Mouse (Mus musculus): ENCODE measurements around the gene Skor1.
A peak's percentile ranks its signal among the peaks of the same experiment; 100 is the strongest.

Skor1 gene

GRCm38 (mm10) chr9:63133659-63134058 is 15.1 kb downstream of the Skor1 start:
- no peak for DNase-seq (ENCODE audit: low spot score in 2 of 2)

GRCm38 (mm10) chr9:63132673-63133601 is 15.8 kb downstream of the Skor1 start:
- DNase-seq (ENCODE audit: low spot score in 2 of 2) = peak; percentile 91 to 95

DNA sequence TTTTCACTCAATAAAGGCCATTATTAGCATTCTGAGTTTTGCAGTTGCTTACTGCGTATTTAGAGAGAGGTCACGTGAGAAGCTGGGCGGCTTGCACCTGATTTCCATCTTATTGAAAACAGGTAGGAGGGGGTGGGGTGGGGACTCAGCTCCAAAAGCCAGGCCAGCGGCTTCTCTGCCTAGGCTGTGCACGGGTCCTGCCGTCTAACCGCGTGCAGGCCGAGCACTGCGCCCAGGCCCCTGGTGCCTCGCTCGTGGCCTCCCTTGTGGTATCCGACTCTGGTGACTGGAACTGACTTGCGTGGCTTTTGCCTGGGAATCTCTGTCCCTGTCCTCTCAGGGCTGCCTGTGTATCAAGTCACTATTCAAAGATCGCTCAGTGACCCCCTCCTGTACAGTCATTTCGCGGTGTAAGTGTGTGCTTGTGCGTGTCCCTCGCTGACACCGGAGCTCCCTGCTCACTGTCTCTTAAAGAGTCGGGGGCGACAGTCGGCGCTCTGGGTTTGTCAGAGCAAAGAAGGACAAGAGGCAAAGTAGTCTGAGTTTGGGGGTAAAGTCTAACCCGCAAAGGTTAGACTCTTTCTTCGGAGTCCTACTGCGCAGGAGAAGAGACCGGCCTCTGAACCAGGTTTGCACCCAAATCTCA is 16.7 kb downstream of the Skor1 start:
- peak; percentile 29 to 34 for DNase-seq (ENCODE audit: low spot score in 2 of 2)

GRCm38 (mm10) chr9:63129641-63130041 is 19.1 kb downstream of the Skor1 start:
- DNase-seq (ENCODE audit: low spot score in 2 of 2) = no peak

- no peak for DNase-seq (ENCODE audit: low spot score in 2 of 2)
These were observed 24.2 kb downstream of the Skor1 start for GRCm38 (mm10) chr9:63124512-63124911.

GRCm38 (mm10) chr9:63123451-63124438 is 25.0 kb downstream of the Skor1 start:
- DNase-seq (ENCODE audit: low spot score in 2 of 2) = peak; percentile 76 to 88

DNA sequence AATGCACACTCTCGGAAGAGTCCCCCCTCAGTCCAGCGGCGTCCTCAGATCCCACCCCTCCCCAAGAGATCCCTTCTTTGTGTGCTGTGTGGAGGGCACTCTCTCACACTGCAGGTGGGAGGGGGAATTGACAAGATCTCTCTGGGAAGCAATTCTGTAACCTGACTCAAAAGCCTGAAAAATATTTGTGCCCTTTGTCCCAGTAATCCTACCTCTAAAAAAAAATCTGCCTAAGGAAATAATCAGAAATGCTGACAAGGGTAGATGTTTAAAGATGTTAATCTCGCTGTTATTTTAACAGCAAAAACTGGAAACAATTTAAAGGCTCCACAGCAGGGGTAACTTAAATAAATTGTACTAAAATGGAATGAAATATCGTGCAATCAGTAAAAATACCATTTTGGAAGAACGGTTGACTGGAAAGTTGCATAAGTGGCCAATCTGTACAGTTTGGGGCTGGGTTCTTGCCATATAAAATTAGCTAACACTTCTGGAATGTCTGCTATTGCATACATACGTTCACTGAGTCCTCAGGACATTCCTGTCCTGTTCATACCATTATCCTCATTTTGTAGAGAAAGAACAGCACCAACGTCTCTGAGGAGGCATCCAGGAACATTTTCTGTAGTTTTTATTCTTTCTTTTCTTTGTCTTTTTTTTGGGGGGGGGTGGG is 26.5 kb downstream of the Skor1 start:
- DNase-seq (ENCODE audit: low spot score in 2 of 2) = no peak

DNA sequence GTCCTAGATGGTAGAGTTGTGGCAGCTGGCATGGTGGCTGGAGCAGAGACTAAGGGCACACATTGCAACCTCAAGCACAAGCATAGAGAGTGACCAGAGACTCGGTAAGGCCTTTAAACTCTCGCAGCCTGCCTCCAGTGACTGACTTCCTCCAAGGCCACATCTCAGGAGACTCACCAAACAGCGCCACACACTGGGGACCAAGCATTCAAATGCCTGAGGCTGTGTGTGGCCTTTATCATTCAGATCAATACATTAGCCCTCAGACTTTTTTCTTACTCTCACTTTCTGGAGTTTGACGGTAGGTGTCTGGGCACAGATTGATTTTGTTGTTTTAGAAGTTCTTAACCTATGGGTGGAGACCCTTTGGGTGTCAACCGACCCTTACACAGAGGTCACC is 30.4 kb downstream of the Skor1 start:
- DNase-seq (ENCODE audit: low spot score in 2 of 2) = no peak

- no peak for DNase-seq (ENCODE audit: low spot score in 2 of 2)
These were observed 36.2 kb downstream of the Skor1 start for GRCm38 (mm10) chr9:63112514-63112913.

GRCm38 (mm10) chr9:63109782-63110087 is 39.0 kb downstream of the Skor1 start:
- no peak for DNase-seq (ENCODE audit: low spot score in 2 of 2)

- no peak for DNase-seq (ENCODE audit: low spot score in 2 of 2)
These were observed 39.6 kb downstream of the Skor1 start for GRCm38 (mm10) chr9:63109020-63109781.

DNA sequence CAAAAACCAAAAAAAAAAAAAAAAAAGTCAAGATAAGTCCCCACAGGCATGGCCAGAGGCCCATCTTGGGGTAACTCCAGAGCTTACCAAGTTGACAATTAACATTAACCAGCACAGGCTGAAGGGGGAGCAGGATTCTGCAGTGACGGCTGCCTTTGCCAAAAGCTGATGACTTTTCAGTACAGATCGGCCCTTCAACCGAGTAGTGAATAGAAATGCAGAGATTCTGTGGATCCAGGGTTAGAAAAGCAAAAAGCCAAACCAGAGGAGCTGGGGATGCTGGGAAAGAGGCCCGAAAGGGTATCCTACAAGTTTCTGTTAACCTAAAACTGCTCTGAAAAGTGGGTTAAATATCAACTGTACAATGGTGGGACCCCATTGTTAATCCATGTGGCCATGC is 40.2 kb downstream of the Skor1 start:
- no peak for DNase-seq (ENCODE audit: low spot score in 2 of 2)

DNA sequence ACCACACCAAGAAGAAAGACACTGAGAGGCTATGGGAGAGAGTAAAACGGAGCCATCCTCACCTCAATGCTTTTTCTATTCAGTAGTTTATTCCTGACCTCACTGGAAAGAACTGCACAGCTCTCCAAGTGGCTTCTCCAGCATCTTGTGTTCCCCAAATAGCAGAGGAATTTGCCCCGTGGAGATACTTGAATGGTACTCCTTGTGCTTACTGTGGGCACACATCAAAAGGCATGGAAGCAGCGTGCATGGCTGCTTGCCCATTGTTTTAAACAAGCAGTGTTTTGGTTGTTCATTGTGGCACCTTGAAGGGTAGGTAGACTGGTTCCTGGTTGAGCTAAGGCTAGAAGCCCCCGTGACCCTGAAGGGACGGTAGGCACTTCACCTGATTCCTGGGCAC is 48.1 kb downstream of the Skor1 start:
- DNase-seq (ENCODE audit: low spot score in 2 of 2) = no peak

DNA sequence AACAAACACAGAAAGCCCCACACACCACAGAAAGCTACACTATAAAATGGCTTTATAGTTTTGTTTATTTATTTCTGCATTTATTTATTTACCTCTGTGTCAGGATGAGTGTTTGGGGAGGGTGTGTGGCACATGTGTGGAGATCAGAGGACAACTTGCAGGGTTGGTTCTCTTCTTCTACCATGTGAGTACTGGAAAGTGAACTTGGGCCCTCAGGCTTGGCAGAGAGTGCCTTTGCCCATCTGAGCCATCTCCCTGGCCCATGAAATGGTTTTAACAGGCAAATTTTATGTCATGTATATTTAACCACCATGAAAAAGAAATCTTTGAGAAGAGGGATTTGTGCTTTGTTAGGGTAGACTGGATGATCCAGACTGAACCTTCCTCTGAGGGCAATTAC is 48.9 kb downstream of the Skor1 start:
- DNase-seq (ENCODE audit: low spot score in 2 of 2) = no peak

- no peak for DNase-seq (ENCODE audit: low spot score in 2 of 2)
These were observed 49.4 kb downstream of the Skor1 start for GRCm38 (mm10) chr9:63099344-63099743.

DNA sequence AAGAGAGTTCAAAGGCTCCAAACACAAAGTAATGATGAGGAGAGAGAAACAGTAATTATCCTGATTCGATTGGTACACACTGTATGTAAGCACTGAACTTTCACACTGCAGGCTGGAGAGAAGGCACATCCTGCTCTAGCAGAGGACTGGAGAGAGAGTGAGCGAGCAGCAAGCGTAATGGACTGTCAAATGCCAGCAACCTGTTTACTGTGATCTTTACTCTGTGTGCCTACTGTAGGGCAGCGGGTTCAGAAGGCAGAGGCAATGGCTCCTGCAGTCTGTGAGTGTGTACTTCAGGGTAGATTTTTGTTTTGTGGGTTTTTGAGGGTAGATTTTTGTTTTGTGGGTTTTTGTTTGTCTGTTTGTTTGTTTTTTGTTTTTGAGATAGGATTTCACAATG is 49.9 kb downstream of the Skor1 start:
- no peak for DNase-seq (ENCODE audit: low spot score in 2 of 2)

DNA sequence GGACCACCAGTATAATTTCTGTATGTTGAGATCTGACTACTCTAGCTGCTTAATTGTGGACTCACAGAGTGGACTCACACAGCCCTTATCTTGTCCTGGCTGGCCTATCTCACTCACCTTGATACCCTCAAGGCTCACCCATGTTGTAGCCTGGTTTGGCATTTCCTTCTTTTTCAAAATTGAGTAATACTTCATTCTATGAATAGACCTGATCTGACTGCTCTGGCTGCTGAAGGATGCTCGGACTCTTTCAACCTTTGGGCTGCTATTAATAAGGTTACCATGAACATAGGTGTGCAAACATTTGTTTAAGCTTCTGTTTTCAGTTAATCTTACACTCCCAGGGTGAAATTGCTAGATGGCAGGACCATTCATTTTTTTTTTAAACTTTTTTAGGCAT is 51.6 kb downstream of the Skor1 start:
- DNase-seq (ENCODE audit: low spot score in 2 of 2) = no peak

GRCm38 (mm10) chr9:63094030-63094429 is 54.7 kb downstream of the Skor1 start:
- DNase-seq (ENCODE audit: low spot score in 2 of 2) = no peak

DNA sequence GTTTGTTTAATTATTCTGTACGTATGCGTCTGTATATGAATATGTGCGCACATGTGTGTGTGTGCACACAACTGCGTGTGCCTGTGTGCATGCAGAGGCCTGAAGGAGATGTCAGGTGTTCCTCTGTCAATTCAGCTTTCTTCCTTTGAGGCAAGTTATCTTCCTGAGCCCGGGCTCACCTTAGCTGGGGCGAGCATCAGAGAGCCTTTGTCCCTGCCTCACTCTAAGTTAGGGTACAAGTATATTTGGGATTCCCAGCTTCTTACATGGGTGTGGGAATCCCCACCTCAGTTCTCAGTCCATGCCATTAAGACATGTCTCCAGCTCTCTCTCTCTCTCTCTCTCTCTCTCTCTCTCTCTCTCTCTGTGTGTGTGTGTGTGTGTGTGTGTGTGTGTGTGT is 56.2 kb downstream of the Skor1 start:
- DNase-seq (ENCODE audit: low spot score in 2 of 2) = no peak

DNA sequence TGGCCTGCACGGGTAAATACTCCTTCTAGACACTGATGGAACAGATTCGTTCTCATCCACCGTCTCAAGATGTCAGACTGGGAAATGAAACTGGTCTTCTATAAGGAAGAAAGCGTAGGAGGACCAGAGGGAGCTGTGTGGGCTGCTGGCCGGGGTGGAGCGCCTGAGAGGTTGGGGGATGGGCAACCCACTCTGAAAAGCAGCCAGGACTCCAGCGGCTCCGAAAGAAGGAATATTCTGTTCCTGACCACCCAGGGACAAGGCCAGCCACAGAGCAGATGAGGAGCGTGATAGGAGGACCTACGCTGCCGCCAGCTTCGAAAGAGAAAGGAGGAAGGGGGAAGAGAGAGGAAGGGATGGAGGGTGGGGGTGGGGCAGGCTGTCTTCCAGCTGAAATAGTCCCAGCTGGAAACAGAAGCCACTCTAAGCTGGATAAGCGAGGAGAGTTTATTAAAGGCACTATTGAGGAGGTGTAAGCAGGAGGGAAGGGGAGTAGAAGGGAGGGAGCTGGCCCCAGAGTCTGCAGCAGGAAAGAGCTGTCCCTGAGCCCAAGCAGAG is 56.7 kb downstream of the Skor1 start:
- DNase-seq (ENCODE audit: low spot score in 2 of 2) = no peak

All from natural killer cell, adult 2 months (primary cell).